Mouse (Mus musculus) C2C12 (cell line): ENCODE data around the gene Tmem168.

Experiments
- CEBPB ChIP-seq: IDR thresholded peaks from one replicate; pipeline ENCODE4 v1.6.1; 2011; ENCODE audit warnings: low read depth, mild to moderate bottlenecking, control low read depth, moderate library complexity
- CTCF ChIP-seq: IDR thresholded peaks from one replicate; pipeline ENCODE4 v1.5.1; 2011; ENCODE audit not compliant: control insufficient read depth, insufficient read depth, insufficient read length
- FOSL1 ChIP-seq: IDR thresholded peaks from one replicate; pipeline ENCODE4 v1.8.0; 2011; ENCODE audit warnings: mild to moderate bottlenecking, low read length; ENCODE audit not compliant: poor library complexity, insufficient read depth, severe bottlenecking
- MAX ChIP-seq: IDR thresholded peaks from one replicate; pipeline ENCODE4 v1.6.1; 2011; ENCODE audit warnings: mild to moderate bottlenecking, control low read depth
- MYOD1 ChIP-seq: IDR thresholded peaks from one replicate; pipeline ENCODE4 v1.6.1; 2011; ENCODE audit warnings: low read depth; ENCODE audit not compliant: control insufficient read depth, insufficient read length
- MYOG ChIP-seq: IDR thresholded peaks from one replicate; pipeline ENCODE4 v1.6.1; 2011; ENCODE audit not compliant: control insufficient read depth, insufficient read length; ENCODE audit errors: extremely low read depth
- USF1 ChIP-seq: IDR thresholded peaks from one replicate; pipeline ENCODE4 v1.6.1; 2011; ENCODE audit warnings: low read depth, mild to moderate bottlenecking, control low read depth, moderate library complexity

- TF ChIP-seq CTCF = no peak
- TF ChIP-seq MYOG = no peak
- TF ChIP-seq CEBPB = no peak
- no peak for TF ChIP-seq MYOD1
- TF ChIP-seq FOSL1 = no peak
- no peak for TF ChIP-seq MAX
- no peak for TF ChIP-seq USF1
Observed at GRCm38 (mm10) chr6:13565734-13566133, 42.2 kb downstream of the Tmem168 start.
